Mouse (Mus musculus): ENCODE measurements at regions not wholly inside any gene's neighbourhood (a gene's known extent, or its start where the extent isn't known, plus 50 kb on each side); places are given as distances from the start of the nearest gene placed in this dataset.

DNA sequence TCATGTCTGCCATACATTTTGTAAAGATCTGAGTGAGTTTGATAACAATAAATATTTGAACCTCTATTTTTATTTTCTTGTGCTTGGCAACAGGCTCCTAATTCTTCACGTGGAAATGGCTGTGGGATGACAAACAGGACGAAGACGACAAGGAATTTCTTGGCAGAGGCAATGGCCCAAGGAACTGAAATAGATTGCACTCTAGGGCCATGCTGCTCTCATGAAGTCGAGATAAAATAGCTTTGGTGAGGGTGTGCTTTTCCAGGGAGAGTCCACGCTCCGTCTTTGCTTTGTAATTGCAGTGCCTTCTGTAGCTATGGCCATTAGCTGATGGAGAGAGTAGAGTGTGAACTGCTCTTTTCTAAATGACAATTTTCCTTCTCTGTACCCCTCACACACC is 50.9 kb upstream of the 1810046K07Rik start:
- ATAC-seq = no peak

DNA sequence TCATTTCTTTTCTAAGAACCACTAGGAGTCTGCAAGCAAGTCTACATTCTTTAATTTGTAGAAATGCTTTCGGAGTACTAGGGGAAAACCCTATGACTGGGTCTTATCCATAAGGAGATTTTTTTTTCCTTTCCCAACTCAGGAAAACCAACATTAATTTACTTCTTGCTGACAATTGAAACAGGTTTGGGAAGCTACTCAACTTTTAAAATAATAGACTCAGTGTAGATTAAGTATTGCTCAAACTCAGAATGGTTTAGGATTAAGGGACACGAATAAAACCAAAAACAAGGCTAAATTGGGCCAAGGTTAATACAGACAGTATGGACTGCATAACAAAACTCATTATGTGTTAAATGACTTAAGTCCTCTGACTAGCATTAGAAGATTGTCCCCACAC is 65.2 kb upstream of the 1810046K07Rik start:
- no peak for ATAC-seq

DNA sequence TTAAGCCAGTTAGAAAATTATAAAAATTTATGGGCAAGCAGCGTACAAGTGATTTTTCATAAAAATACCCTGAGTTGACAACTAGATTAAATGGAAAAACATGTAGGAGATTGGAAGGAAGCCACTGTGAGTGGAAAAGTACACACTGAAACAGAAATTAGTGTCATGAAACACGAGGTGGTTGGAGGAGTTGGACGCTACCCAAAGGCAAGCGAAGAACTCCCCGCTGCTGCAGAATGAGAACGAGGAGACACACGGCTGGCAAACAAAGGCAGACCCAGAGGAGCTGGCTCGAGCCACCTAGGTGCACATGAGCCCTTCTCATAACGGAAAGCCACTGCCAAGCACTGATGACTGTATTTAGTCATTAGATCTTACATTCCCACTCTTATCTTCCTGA is 65.7 kb upstream of the 1810046K07Rik start:
- no peak for ATAC-seq

DNA sequence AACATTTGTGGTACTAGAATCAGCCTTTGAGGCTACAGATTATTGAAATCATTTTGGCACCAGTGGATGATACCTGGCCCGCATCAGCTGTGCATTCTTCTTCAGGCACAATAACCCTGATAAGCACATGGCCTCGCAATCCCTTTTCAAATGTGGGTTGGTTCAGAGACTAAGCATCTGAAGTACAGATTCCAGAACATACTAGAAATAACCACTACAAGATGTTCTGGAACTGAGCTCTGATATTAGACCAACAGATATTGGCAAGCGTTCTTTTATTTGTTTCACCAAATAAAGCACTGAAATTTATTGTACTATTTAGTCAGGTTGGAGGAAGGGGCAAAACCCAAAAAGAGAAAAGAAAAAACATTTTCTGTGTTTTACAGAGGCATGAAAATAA is 68.1 kb upstream of the 1810046K07Rik start:
- no peak for ATAC-seq

DNA sequence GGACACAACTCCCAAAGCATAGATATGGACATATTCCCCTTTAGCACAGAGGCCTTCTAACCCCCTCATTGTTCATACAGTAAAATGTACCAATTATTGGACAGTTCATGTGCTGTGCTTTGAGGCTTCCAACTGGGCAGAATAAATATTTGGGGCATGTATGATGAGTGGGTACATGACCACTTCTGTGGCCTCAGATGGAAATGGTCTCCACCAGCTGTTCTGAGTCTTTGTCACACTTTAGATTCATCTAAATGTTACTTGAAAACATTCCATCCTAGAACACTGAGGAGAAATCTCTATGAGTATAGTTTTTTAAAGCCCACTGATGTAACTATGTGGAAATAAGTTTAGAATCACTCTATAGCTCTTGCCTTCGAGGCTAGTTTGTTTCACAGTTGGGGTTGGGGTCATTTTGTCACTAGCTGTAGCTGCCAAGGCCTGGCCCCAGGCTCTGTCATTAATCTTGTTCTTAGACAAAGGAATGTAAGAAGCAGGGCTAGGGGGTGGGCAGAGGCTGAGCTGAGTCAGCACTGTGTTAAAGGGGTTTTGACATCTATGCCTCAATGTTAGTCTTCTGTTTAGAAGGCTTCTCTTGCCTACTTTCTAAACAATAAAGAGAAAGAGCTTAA is 69.0 kb upstream of the 1810046K07Rik start:
- ATAC-seq = no peak

GRCm38 (mm10) chr9:51398886-51399285 is 70.2 kb upstream of the 1810046K07Rik start:
- no peak for ATAC-seq

GRCm38 (mm10) chr9:51399356-51399755 is 70.6 kb upstream of the 1810046K07Rik start:
- no peak for ATAC-seq

GRCm38 (mm10) chr9:51401779-51402178 is 73.1 kb upstream of the 1810046K07Rik start:
- peak; percentile 94 for ATAC-seq

DNA sequence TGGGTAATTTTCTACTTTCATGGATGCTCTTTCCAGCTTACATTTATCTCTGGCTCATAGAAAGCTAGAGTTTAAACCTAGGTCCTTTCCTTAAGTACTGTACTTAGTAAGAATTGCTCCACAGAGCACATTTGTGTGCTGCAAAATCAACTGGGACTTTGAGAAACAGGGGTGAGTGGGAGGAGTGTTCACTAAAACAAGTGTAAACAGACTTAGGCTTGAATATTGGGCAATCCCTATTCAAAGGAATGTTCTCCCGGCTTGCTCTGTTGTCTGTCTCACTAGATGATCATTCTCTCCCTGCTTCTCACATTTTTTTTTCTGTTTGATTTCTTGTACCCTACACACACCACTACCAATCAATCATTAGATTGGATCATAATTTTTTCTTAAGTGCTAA is 79.3 kb upstream of the 1810046K07Rik start:
- no peak for ATAC-seq

DNA sequence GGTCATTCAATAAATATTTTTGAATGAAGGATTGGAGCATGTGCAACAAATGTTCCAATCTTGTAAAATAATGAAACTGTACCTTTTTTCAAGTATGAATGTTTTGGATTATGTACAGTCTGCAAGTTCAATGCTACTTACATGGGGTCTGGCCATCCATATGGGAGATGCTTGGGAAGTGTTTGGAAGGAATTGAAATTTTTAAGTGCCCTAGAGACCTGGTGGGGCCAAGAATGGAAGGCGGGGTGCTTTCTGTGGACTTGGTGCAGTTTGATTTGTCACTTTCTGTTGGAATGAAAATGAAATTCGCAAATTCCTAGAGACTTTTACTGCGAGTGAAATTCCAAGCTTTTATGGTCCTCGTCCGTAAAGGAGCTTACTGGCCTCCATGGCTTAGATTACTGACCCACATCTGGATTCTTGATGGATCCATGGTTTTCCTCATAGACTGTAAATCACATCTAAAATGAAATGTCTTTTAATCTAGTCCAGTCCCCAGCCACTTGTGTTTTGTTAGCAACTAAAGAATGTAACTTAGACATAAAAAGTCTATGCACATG is 90.3 kb upstream of the 1810046K07Rik start:
- no peak for ATAC-seq

DNA sequence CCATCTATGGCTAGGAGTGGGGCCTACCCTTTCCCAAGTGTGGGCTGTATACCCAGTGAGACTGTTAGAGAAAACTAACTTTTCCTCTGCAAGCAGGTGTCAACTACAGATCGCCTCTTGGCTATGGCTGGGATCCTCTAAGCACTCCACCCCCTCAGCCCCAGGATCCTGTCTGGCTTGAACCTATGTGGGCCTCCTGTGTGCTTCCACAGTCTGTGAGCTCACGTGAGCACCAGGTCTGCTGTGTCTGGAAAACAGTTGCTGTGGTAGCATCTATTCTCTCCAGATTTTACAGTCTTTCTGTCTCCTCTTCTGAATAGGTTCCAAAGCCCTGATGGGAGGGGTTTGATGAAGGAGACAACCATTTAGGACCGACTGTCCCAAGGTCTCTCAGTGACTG is 93.8 kb upstream of the 1810046K07Rik start:
- ATAC-seq = no peak

DNA sequence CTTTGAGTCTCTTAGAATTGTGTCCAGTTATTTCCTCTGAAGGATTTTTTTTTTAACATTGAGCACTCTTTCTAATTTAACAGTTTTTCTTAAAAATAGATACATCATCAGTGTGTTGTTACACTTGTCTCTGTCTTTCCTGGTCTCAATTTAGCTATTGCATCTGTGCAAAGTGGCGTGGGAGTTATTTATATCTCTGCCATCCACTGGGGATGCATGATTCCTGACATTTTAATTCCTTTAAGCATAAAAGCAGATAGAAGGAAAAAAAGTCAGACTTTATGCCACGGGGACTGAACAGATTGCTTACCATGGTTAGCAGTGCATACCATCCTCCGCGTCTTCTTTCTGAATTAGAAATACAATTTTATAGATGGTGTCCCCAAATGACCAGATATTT is 94.6 kb upstream of the 1810046K07Rik start:
- ATAC-seq = no peak

- ATAC-seq = no peak
Observed at GRCm38 (mm10) chr9:51430426-51430825, 101.7 kb upstream of the 1810046K07Rik start.

GRCm38 (mm10) chr9:51437130-51437529 is 108.4 kb upstream of the 1810046K07Rik start:
- ATAC-seq = no peak

- ATAC-seq = no peak
Observed at GRCm38 (mm10) chr9:51441773-51442381, 113.2 kb upstream of the 1810046K07Rik start.

DNA sequence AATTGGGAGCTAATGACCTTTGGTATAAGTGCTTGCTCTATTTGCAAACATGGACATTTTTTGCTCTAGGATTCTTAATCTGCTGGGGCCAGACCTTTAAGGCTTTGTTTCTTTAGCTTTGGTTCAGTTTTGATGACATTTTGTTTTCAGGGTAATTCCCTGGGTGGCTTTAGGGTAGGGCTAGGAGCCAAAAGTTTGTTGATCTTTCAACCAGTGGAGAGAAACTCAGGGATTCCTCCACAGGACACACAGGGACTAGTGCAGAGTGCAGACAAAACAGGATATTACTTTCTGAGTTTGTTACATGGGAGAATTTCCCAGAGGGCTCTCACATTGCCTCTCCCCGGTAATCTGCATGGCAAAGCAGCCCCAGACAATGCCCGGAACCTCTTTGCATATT is 127.0 kb upstream of the 1810046K07Rik start:
- ATAC-seq = no peak

GRCm38 (mm10) chr9:51462463-51463024 is 133.8 kb upstream of the 1810046K07Rik start:
- no peak for ATAC-seq

- ATAC-seq = no peak
Observed at GRCm38 (mm10) chr9:51470031-51470430, 141.3 kb upstream of the 1810046K07Rik start.

- no peak for ATAC-seq
Observed at GRCm38 (mm10) chr9:51476511-51477056, 147.9 kb upstream of the 1810046K07Rik start.

GRCm38 (mm10) chr9:51487840-51488239 is 159.1 kb upstream of the 1810046K07Rik start:
- ATAC-seq = no peak

DNA sequence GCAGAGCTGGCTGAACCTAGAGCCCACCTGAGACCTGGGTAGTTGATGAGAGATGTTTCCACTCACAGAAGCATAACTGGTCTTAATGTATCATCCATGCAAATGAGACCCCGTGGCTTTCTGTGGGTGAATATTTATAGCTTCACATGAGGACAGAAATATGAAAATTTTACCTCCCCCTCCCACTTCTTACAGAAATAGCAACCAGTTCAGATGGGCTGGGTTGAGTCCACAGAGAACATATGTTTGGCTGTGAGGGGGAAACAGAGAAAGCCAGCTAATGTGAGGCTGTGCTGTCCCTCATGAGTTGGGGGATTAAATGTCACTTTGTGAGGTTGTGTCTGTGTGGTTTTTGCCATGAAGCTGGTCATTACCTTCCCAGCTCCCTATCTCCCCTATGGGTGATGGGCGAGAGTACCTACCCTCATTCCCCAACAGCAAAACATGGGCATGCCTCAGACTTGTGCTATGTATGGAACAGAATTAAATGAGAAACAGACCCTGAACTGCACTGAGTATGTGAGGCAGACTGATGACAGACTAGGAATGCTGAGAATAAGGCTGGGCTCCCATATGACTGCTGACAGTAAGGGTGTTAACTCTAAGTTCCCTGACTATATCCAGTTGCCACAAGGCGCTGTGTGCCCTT is 178.7 kb upstream of the 1810046K07Rik start:
- ATAC-seq = no peak

DNA sequence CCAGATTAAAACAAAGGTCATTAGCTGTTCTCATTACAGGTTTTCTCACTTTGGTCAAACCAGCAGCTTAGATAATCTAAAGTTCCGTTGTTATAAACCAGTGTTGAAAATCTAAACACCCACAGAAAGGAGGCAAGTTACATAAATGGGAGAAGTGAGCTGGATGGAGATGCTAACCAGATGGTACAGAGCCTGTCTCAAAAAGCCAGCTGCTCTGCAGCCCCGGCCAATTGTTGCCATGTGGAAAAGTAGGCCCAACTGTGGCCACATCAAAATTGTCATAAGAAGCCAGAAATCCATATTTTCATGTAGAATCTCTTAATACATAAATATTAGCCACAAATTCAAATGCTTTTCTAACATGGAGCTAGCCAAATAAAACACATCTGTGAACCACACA is 188.9 kb upstream of the 1810046K07Rik start:
- no peak for ATAC-seq

GRCm38 (mm10) chr9:51518376-51518775 is 189.7 kb upstream of the 1810046K07Rik start:
- no peak for ATAC-seq
